Mouse (Mus musculus) embryonic facial prominence, embryonic 11.5 days (tissue): ENCODE data around the gene Sapcd1. TPM values are rescaled to one million over a fixed set of nuclear protein-coding genes. Genes with fewer than 3 reads are reported as not detected.

ENCODE experiments used
- ATAC-seq: fragments of 200-750 bp; cut with Nextera tagmentation; replicated peaks from 2 replicates; pipeline ENCODE4 v1.8.0; 2017; ENCODE audit warnings: low read depth; ENCODE audit not compliant: insufficient number of reproducible peaks, low FRiP score, low TSS enrichment
- DNase-seq: peaks from one replicate; pipeline ENCODE4 v3.0.0-alpha.2; 2015; ENCODE audit warnings: low spot score
- H3K27ac ChIP-seq: fragments of 300-500 bp; sonication (generic); replicated peaks from 2 replicates; pipeline ENCODE4 v1.5.1; 2014; ENCODE audit warnings: mild to moderate bottlenecking, low read depth, low read length, control low read depth
- H3K27me3 ChIP-seq: fragments of 300-500 bp; sonication (generic); 2 replicates; pipeline ENCODE4 v1.6.1; 2014; ENCODE audit warnings: mild to moderate bottlenecking, low read length, moderate library complexity, mixed read lengths; ENCODE audit not compliant: control insufficient read depth, insufficient read depth
- H3K36me3 ChIP-seq: fragments of 300-500 bp; sonication (generic); replicated peaks from 2 replicates; pipeline ENCODE4 v1.6.1; 2014; ENCODE audit warnings: low read depth, mild to moderate bottlenecking, low read length, moderate library complexity, mixed read lengths; ENCODE audit not compliant: control insufficient read depth, insufficient read depth
- H3K4me1 ChIP-seq: fragments of 300-500 bp; sonication (generic); 2 replicates; pipeline ENCODE4 v1.6.1; 2014; ENCODE audit warnings: low read length, mixed read lengths; ENCODE audit not compliant: control insufficient read depth, insufficient read depth
- H3K4me2 ChIP-seq: fragments of 300-500 bp; sonication (generic); 2 replicates; pipeline ENCODE4 v1.6.1; 2014; ENCODE audit warnings: low read depth, mild to moderate bottlenecking, control low read depth, low read length, moderate library complexity
- H3K4me3 ChIP-seq: fragments of 300-500 bp; sonication (generic); 2 replicates; pipeline ENCODE4 v1.5.1; 2014; ENCODE audit warnings: low read depth, low read length, control low read depth
- H3K9ac ChIP-seq: fragments of 300-500 bp; sonication (generic); replicated peaks from 2 replicates; pipeline ENCODE4 v1.6.1; 2014; ENCODE audit warnings: mild to moderate bottlenecking, control low read depth, low read length
- H3K9me3 ChIP-seq: fragments of 300-500 bp; sonication (generic); replicated peaks from 2 replicates; pipeline ENCODE4 v1.6.1; 2016; ENCODE audit warnings: mild to moderate bottlenecking, low read length, inconsistent platforms, mixed read lengths; ENCODE audit not compliant: control insufficient read depth
- WGBS: fragments of 180-500 bp; shearing (Covaris S2); extraction: QIAGEN DNeasy Blood & Tissue Kit; methylation state at CpG from one replicate; pipeline ENCODE4 v1.1.7; 2014; 5-methylcytosine and 5-hydroxymethylcytosine counted together
- polyA plus RNA-seq: library from polyadenylated mRNA; unstranded; fragments of >200 nt; fragmentation: Nextera tagmentation; extraction: Ambion mirVana; gene quantifications from 2 replicates; pipeline ENCODE4 v1.2.1, GENCODE M21; 2014

Gene Sapcd1
- polyA plus RNA-seq, 1 experiment from 2014 or later: 3.5 TPM

GRCm38 (mm10) chr17:35066084-35066483 is 38.3 kb upstream of the Sapcd1 start, which contains the start of gene Mpig6b:
Gene Mpig6b (minus strand): TSS chr17:35066184.
- H3K4me2 ChIP-seq: peak within 1 kb of the TSS; percentile 60
- no peak for DNase-seq
- H3K4me3 ChIP-seq: peak within 1 kb of the TSS; percentile 27
- peaks cover 6% of the 10 kb centered on the region for H3K36me3 ChIP-seq
- H3K27ac ChIP-seq: no peak within 1 kb of the TSS
- peak within 1 kb of the TSS; percentile 46 for H3K9ac ChIP-seq
- no peaks in the 10 kb centered on the region for H3K9me3 ChIP-seq
- ATAC-seq: no peak
- H3K4me1 ChIP-seq: peaks cover 4% of the 10 kb centered on the region; the same call in 1 of the 2 replicates
- 44% methylated on average over 10 of the region's 10 CpGs for WGBS
- H3K27me3 ChIP-seq: peaks cover 14% of the 10 kb centered on the region

GRCm38 (mm10) chr17:35064951-35065947 is 37.4 kb upstream of the Sapcd1 start, which contains the start of gene Ly6g6c:
Gene Ly6g6c (plus strand): TSS chr17:35065388.
- peak within 1 kb of the TSS; percentile 27 for H3K4me3 ChIP-seq
- ATAC-seq (peak; percentile 11; the same call in 1 of the 2 replicates), DNase-seq (peak; percentile 77)
- H3K9me3 ChIP-seq: no peaks in the 10 kb centered on the region
- H3K9ac ChIP-seq: peak within 1 kb of the TSS; percentile 46
- H3K36me3 ChIP-seq: peaks cover 9% of the 10 kb centered on the region
- peak within 1 kb of the TSS; percentile 60 for H3K4me2 ChIP-seq
- H3K4me1 ChIP-seq: peaks cover 12% of the 10 kb centered on the region
- H3K27ac ChIP-seq: no peak within 1 kb of the TSS
- whole genome bisulfite sequencing: 2% methylated on average over 48 of the region's 48 CpGs
- peaks cover 14% of the 10 kb centered on the region for H3K27me3 ChIP-seq

- H3K9ac ChIP-seq: no peak overlapping the region; the same call in 1 of the 2 replicates
- WGBS: 29% methylated on average over 10 of the region's 10 CpGs
- ATAC-seq (no peak), DNase-seq (no peak)
- no peaks in the 10 kb centered on the region for H3K9me3 ChIP-seq
- peaks cover 13% of the 10 kb centered on the region for H3K4me1 ChIP-seq
- peaks cover 14% of the 10 kb centered on the region for H3K27me3 ChIP-seq
- H3K27ac ChIP-seq: no peak overlapping the region
- peaks cover 9% of the 10 kb centered on the region for H3K36me3 ChIP-seq
- peak overlapping the region; percentile 27; the same call in 1 of the 2 replicates for H3K4me3 ChIP-seq
- no peak overlapping the region; the same call in 1 of the 2 replicates for H3K4me2 ChIP-seq
These were observed 36.6 kb upstream of the Sapcd1 start for GRCm38 (mm10) chr17:35064378-35064877.

GRCm38 (mm10) chr17:35063466-35063865 is 35.6 kb upstream of the Sapcd1 start:
- Histone ChIP-seq H3K4me1 (peaks cover 13% of the 10 kb centered on the region), H3K4me3 (no peak overlapping the region), H3K4me2 (no peak overlapping the region), H3K9ac (no peak overlapping the region), H3K27ac (no peak overlapping the region), H3K36me3 (peaks cover 9% of the 10 kb centered on the region), H3K9me3 (no peaks in the 10 kb centered on the region), H3K27me3 (peaks cover 14% of the 10 kb centered on the region)
- 93% methylated on average over 3 of the region's 3 CpGs for WGBS
- DNase-seq: no peak
- ATAC-seq: no peak

GRCm38 (mm10) chr17:35061299-35061698 is 33.5 kb upstream of the Sapcd1 start:
- Histone ChIP-seq H3K4me3 (no peak overlapping the region), H3K27ac (no peak overlapping the region), H3K36me3 (peaks cover 9% of the 10 kb centered on the region), H3K27me3 (peaks cover 9% of the 10 kb centered on the region), H3K4me1 (peaks cover 16% of the 10 kb centered on the region), H3K4me2 (no peak overlapping the region; the same call in 1 of the 2 replicates), H3K9me3 (no peaks in the 10 kb centered on the region), H3K9ac (no peak overlapping the region)
- ATAC-seq (no peak), DNase-seq (no peak)
- WGBS: 85% methylated on average over 8 of the region's 8 CpGs

- H3K36me3 ChIP-seq: peaks cover 9% of the 10 kb centered on the region
- peak overlapping the region; percentile 84 for H3K4me2 ChIP-seq
- WGBS: 53% methylated on average over 22 of the region's 22 CpGs
- H3K4me1 ChIP-seq: peaks cover 16% of the 10 kb centered on the region
- peaks cover 6% of the 10 kb centered on the region for H3K27me3 ChIP-seq
- H3K9ac ChIP-seq: peak overlapping the region; percentile 92; the same call in 1 of the 2 replicates
- no peak for DNase-seq
- no peak overlapping the region for H3K27ac ChIP-seq
- no peak for ATAC-seq
- H3K4me3 ChIP-seq: peak overlapping the region; percentile 64
- no peaks in the 10 kb centered on the region for H3K9me3 ChIP-seq
These were observed 33.0 kb upstream of the Sapcd1 start for GRCm38 (mm10) chr17:35060737-35061297.

- Histone ChIP-seq H3K9ac (peak overlapping the region; percentile 92), H3K27ac (no peak overlapping the region), H3K36me3 (peaks cover 9% of the 10 kb centered on the region), H3K9me3 (no peaks in the 10 kb centered on the region), H3K27me3 (no peaks in the 10 kb centered on the region; the same call in 1 of the 2 replicates), H3K4me1 (peaks cover 12% of the 10 kb centered on the region), H3K4me3 (peak overlapping the region; percentile 64), H3K4me2 (peak overlapping the region; percentile 84)
- no peak for DNase-seq
- ATAC-seq: no peak
- 24% methylated on average over 14 of the region's 14 CpGs for WGBS
These were observed 32.3 kb upstream of the Sapcd1 start for GRCm38 (mm10) chr17:35060071-35060470.
